Mouse (Mus musculus) limb, embryonic 13.5 days (tissue): Measurements from ENCODE around the gene Cpvl. TPM values are rescaled to one million over a fixed set of nuclear protein-coding genes. Genes with fewer than 3 reads are reported as not detected.
A peak's percentile ranks its signal among the peaks of the same experiment; 100 is the strongest.

Experiments used
- ATAC-seq: fragments of 200-750 bp; cut with Nextera tagmentation; 2 replicates; pipeline ENCODE4 v1.8.0; 2017; ENCODE audit warnings: low read depth, moderate number of reproducible peaks, moderate TSS enrichment; ENCODE audit not compliant: low FRiP score
- H3K27ac ChIP-seq: fragments of 300-500 bp; sonication (generic); 2 replicates; pipeline ENCODE4 v1.5.1; 2015; ENCODE audit warnings: inconsistent platforms, mild to moderate bottlenecking, moderate library complexity
- H3K27me3 ChIP-seq: fragments of 300-500 bp; sonication (generic); 2 replicates; pipeline ENCODE4 v1.6.1; 2015; ENCODE audit warnings: mild to moderate bottlenecking, inconsistent platforms
- H3K36me3 ChIP-seq: fragments of 300-500 bp; sonication (generic); 2 replicates; pipeline ENCODE4 v1.6.1; 2015; ENCODE audit warnings: inconsistent platforms, mild to moderate bottlenecking, moderate library complexity
- H3K4me1 ChIP-seq: fragments of 300-500 bp; sonication (generic); 2 replicates; pipeline ENCODE4 v1.6.1; 2015; ENCODE audit warnings: inconsistent platforms
- H3K4me2 ChIP-seq: fragments of 300-500 bp; sonication (generic); replicated peaks from 2 replicates; pipeline ENCODE4 v1.6.1; 2015; ENCODE audit warnings: inconsistent platforms, mild to moderate bottlenecking, moderate library complexity
- H3K4me3 ChIP-seq: fragments of 300-500 bp; sonication (generic); 2 replicates; pipeline ENCODE4 v1.5.1; 2015; ENCODE audit warnings: moderate library complexity, mild to moderate bottlenecking, inconsistent platforms
- H3K9ac ChIP-seq: fragments of 300-500 bp; sonication (generic); 2 replicates; pipeline ENCODE4 v1.6.1; 2015; ENCODE audit warnings: mild to moderate bottlenecking, inconsistent platforms
- H3K9me3 ChIP-seq: fragments of 300-500 bp; sonication (generic); 2 replicates; pipeline ENCODE4 v1.6.1; 2016; ENCODE audit warnings: inconsistent platforms
- WGBS: fragments of 180-500 bp; shearing (Covaris S2); methylation state at CpG from one replicate; pipeline ENCODE4 v1.1.7; 2015; 5-methylcytosine and 5-hydroxymethylcytosine counted together
- polyA plus RNA-seq: library from polyadenylated mRNA; unstranded; fragments of >200 nt; fragmentation: Nextera tagmentation; extraction: Ambion mirVana; gene quantifications from 2 replicates; pipeline ENCODE4 v1.2.1, GENCODE M21; 2015

The Cpvl gene
- polyA plus RNA-seq, 1 experiment from 2014 or later = 0.88 TPM

DNA sequence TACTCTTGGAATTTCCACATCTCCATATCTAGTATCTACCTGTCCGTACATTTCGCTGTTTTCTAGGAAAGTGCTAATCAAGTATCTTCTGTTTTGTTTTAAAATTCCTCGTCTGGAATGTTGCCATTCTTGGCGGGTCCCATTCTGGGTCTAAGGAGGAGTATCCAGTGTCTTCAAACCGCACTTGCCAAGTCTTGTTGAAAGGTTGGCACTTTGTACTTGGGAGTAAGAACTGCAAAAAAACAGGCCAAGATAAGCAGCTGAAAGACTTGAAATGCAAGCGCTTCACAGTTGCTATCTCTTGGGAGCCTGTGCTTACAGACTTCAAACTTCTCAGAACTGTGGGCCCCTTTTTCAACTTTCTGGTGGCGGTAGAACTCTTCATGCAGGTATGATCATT is 58.4 kb downstream of the Cpvl start:
- Histone ChIP-seq H3K4me2 (no peak overlapping the region), H3K36me3 (no peaks in the 10 kb centered on the region), H3K27ac (no peak overlapping the region), H3K27me3 (no peaks in the 10 kb centered on the region), H3K9me3 (no peaks in the 10 kb centered on the region), H3K4me3 (no peak overlapping the region), H3K4me1 (no peaks in the 10 kb centered on the region), H3K9ac (no peak overlapping the region)
- WGBS = 86% methylated on average over 7 of the region's 7 CpGs
- no peak for ATAC-seq

DNA sequence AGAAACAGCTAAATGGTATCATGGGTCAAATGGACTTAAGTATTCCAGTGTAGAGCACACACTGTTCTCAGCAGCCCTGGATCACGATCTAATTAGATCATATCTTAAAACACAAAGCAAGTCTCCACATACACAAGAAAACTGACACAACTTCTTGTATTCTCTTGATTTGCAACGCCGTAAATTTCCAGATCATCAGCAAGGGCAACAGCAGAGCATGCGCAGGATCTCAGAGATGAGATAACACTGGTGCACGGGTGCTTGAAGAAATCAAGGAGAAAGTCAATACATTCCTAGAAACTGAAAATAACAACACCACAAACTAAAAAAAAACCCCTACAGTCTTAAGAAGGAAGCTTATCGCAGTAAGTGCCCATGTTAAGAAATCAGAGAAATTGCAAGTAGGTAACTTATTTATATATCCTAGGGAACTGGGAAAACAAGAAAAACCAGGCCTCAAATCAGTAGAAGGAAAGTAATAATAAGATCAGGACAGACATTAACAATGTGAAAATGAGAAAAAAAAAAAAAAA is 61.4 kb downstream of the Cpvl start:
- no peak overlapping the region for H3K4me2 ChIP-seq
- H3K4me3 ChIP-seq = no peak overlapping the region
- H3K27ac ChIP-seq = no peak overlapping the region
- no peak overlapping the region for H3K9ac ChIP-seq
- no peaks in the 10 kb centered on the region for H3K9me3 ChIP-seq
- no peaks in the 10 kb centered on the region for H3K27me3 ChIP-seq
- ATAC-seq = no peak
- H3K36me3 ChIP-seq = no peaks in the 10 kb centered on the region
- 89% methylated on average over 6 of the region's 6 CpGs for WGBS
- H3K4me1 ChIP-seq = peaks cover 18% of the 10 kb centered on the region

DNA sequence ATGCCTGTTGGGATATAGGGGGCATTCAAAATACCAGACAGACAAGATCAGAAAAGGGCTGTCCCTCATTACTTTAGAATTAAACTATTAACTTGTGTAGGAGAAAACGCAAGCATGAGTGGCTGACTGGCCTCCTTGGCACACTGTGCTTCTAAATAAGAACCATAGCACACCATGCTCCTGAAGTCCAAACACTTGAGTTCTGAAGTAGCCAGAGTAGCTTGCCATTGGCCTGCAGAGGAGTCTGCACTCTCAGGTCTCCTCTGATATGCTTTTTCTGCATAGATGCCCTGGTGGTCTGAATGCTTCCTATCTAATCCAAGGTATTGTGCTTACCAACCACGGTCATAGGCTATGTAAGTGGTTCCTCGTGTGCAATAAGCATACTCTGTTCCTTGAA is 63.1 kb downstream of the Cpvl start:
- no peaks in the 10 kb centered on the region for H3K36me3 ChIP-seq
- peaks cover 26% of the 10 kb centered on the region for H3K4me1 ChIP-seq
- WGBS = 88% methylated on average over 3 of the region's 3 CpGs

DNA sequence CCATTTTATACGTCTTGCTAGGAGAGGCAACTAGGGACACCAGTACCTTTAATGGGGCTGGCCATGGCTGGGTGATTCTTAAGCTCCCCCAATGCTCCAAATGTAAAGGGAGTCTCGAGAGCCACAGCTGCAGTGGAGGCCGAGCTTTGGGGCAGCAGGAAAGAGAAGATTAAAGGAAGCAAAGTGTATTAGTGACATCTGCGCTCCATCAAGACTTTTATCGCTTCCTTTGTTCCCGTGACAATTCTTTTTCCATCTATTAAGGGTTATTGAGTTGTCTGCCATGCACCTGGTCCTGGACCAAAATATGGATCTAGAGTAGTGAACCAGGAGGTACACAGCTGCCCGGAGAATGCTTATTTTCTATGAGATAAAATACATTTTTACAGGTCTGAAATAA is 65.3 kb downstream of the Cpvl start:
- no peak overlapping the region for H3K4me2 ChIP-seq
- no peaks in the 10 kb centered on the region for H3K36me3 ChIP-seq
- ATAC-seq = no peak; the same call in 1 of the 2 replicates
- no peak overlapping the region for H3K9ac ChIP-seq
- H3K4me3 ChIP-seq = no peak overlapping the region
- WGBS = 16% methylated on average over 7 of the region's 7 CpGs
- no peak overlapping the region for H3K27ac ChIP-seq
- H3K9me3 ChIP-seq = no peaks in the 10 kb centered on the region
- peaks cover 26% of the 10 kb centered on the region for H3K4me1 ChIP-seq
- H3K27me3 ChIP-seq = no peaks in the 10 kb centered on the region

More for the DNA sequence above, 63.1 kb downstream of the Cpvl start:
- Histone ChIP-seq H3K9me3 (no peaks in the 10 kb centered on the region), H3K9ac (no peak overlapping the region), H3K27ac (no peak overlapping the region), H3K27me3 (no peaks in the 10 kb centered on the region), H3K4me2 (no peak overlapping the region), H3K4me3 (no peak overlapping the region)
- no peak for ATAC-seq

DNA sequence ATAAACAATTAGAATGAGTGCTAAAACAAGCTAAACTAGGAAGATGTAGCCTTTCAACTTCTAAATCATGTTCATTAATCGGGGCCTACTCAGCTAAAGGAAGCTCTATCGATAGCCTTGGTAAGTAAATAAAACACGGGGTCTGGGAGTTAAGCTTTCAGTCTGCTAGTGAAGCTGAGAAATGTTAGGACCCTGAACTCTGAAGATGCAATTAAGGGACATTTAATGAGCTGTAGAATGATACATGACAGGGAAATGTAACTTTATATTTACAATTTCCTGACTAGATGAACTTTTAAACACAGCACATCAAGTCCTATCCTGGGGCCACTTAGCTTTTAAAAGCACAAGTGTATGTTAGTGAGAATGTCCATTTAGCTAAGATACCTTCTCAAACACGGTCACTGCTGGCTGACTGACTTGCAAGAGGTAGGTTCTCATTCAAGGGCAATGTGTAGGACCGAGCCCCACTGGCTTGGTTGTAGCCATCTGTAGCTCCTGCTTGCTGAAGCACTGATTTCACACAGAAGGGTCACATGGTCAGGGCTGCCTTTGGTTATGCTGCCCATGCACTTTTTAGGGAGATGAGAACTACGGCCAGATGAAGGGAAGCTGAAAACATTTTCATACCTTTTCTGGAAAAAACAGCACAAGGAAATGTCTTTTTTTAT is 66.2 kb downstream of the Cpvl start:
- no peak overlapping the region for H3K4me2 ChIP-seq
- H3K27ac ChIP-seq = peak overlapping the region; percentile 0; the same call in 1 of the 2 replicates
- no peaks in the 10 kb centered on the region for H3K9me3 ChIP-seq
- H3K36me3 ChIP-seq = no peaks in the 10 kb centered on the region
- ATAC-seq = no peak
- H3K9ac ChIP-seq = no peak overlapping the region
- H3K27me3 ChIP-seq = no peaks in the 10 kb centered on the region
- H3K4me3 ChIP-seq = no peak overlapping the region
- H3K4me1 ChIP-seq = peaks cover 32% of the 10 kb centered on the region
- 17% methylated on average over 6 of the region's 6 CpGs for WGBS

DNA sequence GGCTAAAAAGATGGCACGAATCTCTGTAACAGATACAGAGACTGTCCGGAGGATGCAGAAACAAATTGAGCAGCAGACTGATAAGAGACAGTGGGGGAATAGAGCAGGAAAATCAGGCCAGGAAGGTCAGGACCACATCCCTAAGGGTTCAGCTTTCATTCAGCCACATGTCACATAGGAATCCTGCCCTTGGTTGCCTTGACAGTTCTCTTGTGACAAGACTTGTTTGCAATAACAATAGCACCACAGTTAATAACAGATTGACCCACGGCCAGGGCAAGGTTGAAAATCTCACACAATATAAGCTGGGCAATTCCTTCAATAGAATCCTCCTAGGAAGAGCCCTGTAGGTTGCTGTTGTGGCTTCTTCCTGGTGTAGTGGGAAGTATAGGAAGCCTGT is 68.5 kb downstream of the Cpvl start:
- H3K4me2 ChIP-seq = no peak overlapping the region
- WGBS = 64% methylated on average over 3 of the region's 3 CpGs
- H3K36me3 ChIP-seq = no peaks in the 10 kb centered on the region
- ATAC-seq = no peak
- no peaks in the 10 kb centered on the region for H3K9me3 ChIP-seq
- H3K9ac ChIP-seq = no peak overlapping the region
- H3K4me1 ChIP-seq = peaks cover 53% of the 10 kb centered on the region
- no peaks in the 10 kb centered on the region for H3K27me3 ChIP-seq
- H3K4me3 ChIP-seq = no peak overlapping the region
- H3K27ac ChIP-seq = no peak overlapping the region

DNA sequence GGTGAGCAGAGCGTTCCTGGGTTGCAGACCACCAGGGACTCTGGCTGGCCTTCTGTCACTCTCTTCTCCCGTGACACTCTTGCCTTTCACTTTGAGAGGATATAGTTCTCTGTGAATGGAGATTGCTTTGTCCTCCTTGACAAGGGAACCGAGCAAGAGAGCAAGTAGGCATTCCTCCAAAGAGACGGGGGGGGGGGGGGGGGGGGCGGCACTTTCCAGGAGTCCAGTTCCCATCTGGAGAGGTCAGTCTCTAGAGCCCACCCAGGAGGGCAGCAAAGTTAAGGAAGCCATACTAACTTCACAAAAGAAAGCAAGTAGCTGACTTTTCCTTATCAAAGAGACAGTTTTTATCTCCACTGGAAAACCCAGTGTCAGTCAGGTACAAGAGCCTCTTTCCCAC is 69.0 kb downstream of the Cpvl start:
- ATAC-seq = no peak
- Histone ChIP-seq H3K9me3 (no peaks in the 10 kb centered on the region), H3K4me3 (no peak overlapping the region), H3K9ac (no peak overlapping the region), H3K36me3 (no peaks in the 10 kb centered on the region), H3K27me3 (no peaks in the 10 kb centered on the region), H3K27ac (no peak overlapping the region), H3K4me1 (peaks cover 58% of the 10 kb centered on the region), H3K4me2 (no peak overlapping the region)
- 43% methylated on average over 3 of the region's 5 CpGs for WGBS

DNA sequence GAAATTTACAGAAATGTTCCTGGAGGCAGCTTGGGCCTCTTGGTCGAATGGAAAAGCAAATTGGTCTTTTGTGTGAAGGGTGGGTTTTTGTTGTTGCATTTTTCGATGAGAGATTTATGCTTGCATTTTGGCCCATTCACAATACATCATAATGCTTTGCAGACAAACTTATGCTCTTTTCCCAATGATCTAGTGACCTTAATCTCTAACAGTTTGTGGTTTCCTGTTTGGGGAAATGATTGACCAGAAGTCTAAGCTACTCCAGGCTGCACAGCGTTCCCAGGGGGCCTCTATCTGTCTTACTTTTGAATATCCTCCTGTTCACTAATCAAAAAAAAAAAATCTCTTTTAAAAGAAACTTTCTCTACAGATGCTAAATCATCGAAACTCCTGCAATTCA is 71.6 kb downstream of the Cpvl start:
- no peak for ATAC-seq
- no peaks in the 10 kb centered on the region for H3K27me3 ChIP-seq

DNA sequence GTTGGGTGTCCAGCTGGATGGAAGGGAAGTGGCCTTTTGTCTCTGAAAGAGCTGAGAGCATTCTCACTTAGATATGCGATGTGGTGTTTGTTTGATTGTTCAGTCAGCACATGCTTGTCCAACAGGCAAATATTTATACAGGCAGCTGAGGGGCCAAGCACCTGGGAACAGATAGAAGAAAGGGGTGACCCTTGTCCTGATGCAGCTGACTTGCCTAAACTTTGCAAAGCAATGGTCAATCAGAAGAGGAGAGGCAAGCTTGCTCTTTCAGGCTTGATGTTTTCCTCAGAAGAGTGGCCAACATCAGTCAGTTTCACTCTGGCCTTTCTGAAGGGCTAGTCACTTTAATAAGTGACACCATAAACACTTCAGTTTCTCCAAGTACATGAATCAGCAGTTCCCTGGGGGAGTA is 72.4 kb downstream of the Cpvl start:
- H3K4me3 ChIP-seq = no peak overlapping the region
- H3K27ac ChIP-seq = 0 out of 2 replicates have a peak overlapping the region, but pooled peaks have one; percentile 22
- no peak overlapping the region for H3K4me2 ChIP-seq
- H3K9ac ChIP-seq = no peak overlapping the region
- no peaks in the 10 kb centered on the region for H3K36me3 ChIP-seq
- no peak for ATAC-seq
- H3K9me3 ChIP-seq = no peaks in the 10 kb centered on the region
- 77% methylated on average over 1 of the region's 1 CpGs for WGBS
- H3K4me1 ChIP-seq = peaks cover 49% of the 10 kb centered on the region
- H3K27me3 ChIP-seq = no peaks in the 10 kb centered on the region

More for the DNA sequence above, 71.6 kb downstream of the Cpvl start:
- Histone ChIP-seq H3K9ac (no peak overlapping the region), H3K9me3 (no peaks in the 10 kb centered on the region), H3K27ac (peak overlapping the region; percentile 22; the same call in 1 of the 2 replicates), H3K36me3 (no peaks in the 10 kb centered on the region), H3K4me3 (no peak overlapping the region), H3K4me2 (no peak overlapping the region), H3K4me1 (peaks cover 47% of the 10 kb centered on the region)
- WGBS = 43% methylated on average over 4 of the region's 4 CpGs

DNA sequence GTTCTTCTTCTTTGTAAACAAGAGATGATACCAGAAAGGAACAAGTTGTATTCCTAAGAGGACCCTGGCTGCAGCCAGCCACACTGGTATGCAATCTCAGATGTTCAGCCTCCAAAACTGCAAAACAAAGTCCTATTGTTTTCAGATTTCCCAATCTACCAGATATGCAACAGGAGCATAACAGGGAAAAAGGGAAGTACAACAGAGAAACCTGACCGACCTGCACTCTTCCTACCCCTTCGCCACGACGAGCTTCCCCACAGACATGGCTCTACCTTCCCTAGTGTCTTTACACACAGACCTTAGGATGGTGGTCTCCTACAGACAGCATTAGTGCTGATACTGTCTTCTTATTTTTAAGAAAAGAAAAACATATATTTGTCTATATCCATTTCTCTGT is 72.9 kb downstream of the Cpvl start:
- H3K9ac ChIP-seq = no peak overlapping the region
- ATAC-seq = no peak
- no peaks in the 10 kb centered on the region for H3K9me3 ChIP-seq
- no peak overlapping the region for H3K4me2 ChIP-seq
- 80% methylated on average over 4 of the region's 4 CpGs for WGBS
- H3K27ac ChIP-seq = no peak overlapping the region; the same call in 1 of the 2 replicates
- H3K4me1 ChIP-seq = peaks cover 52% of the 10 kb centered on the region
- no peaks in the 10 kb centered on the region for H3K36me3 ChIP-seq
- no peaks in the 10 kb centered on the region for H3K27me3 ChIP-seq
- no peak overlapping the region for H3K4me3 ChIP-seq

DNA sequence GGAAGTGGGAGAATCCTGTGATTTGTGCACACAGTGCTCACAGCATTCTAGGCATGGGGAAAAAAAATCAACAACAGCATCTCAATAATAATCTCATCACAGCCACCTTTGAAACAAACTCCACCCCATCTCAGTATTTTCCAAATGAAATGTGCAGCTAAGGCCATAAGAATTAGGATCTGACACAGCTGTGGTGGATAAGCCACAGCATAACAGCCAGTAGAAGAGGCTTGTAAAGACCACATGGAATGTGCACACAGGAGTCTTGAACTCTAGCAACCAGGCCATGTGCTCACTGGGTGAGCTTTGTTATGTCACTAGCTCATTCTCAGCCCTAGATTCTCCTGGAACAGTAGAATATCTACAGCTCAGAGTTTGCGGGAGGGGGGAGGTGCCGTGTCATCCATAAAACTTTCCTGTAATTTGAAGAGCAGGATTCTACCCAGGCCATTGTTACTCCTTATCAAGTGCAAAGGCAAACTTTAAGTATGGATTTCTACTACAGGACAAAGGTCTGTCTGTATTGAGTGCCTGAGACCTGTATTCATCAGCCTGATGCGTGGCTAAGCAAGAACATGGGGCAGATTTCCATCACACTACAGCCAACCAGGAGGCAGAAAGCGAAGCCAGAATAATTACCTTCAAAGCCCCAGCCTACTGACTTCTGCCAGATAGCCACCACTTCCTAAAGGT is 73.6 kb downstream of the Cpvl start:
- 66% methylated on average over 4 of the region's 4 CpGs for WGBS
- no peak for ATAC-seq
- Histone ChIP-seq H3K27me3 (no peaks in the 10 kb centered on the region), H3K9me3 (no peaks in the 10 kb centered on the region), H3K9ac (no peak overlapping the region), H3K27ac (peak overlapping the region; percentile 83), H3K4me1 (peaks cover 56% of the 10 kb centered on the region), H3K36me3 (no peaks in the 10 kb centered on the region), H3K4me3 (no peak overlapping the region), H3K4me2 (no peak overlapping the region)

DNA sequence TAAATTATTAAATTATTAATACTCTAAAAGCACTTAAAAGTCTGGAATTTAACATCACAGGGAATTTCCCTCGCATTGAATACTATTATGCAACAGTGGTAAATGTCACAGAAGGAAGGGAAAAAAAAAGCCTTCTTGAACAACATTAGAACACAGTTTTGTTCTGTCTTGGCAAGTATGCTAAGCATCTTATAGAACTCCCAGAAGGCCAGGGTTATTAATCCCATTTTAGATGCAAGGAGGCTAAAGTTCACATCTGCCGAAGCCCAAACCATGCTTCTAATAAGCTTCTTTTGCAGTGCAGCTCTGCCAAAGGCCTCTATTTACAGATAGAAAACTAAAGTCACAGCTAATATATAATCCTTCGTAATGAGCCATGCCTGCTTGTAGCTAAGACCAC is 74.3 kb downstream of the Cpvl start:
- H3K27me3 ChIP-seq = no peaks in the 10 kb centered on the region
- H3K4me1 ChIP-seq = peaks cover 56% of the 10 kb centered on the region
- ATAC-seq = no peak
- H3K9ac ChIP-seq = no peak overlapping the region
- H3K4me3 ChIP-seq = no peak overlapping the region
- no peaks in the 10 kb centered on the region for H3K9me3 ChIP-seq
- no peak overlapping the region for H3K4me2 ChIP-seq
- no peaks in the 10 kb centered on the region for H3K36me3 ChIP-seq
- 30% methylated on average over 3 of the region's 3 CpGs for WGBS
- peak overlapping the region; percentile 83 for H3K27ac ChIP-seq
